Mouse (Mus musculus): ENCODE data around the gene Adam12. TPM values are rescaled to one million over a fixed set of nuclear protein-coding genes. Genes with fewer than 3 reads are reported as not detected.
"Not testable (repeated sequence)": the region's sequence is repeated elsewhere in the genome, so short reads cannot be mapped to it uniquely, and the experiment has no call there.

The Adam12 gene
- polyA plus RNA-seq, 1 experiment, result 4.1 TPM

- no peak for DNase-seq
- Histone ChIP-seq H3K27ac (ENCODE audit: insufficient read depth, low read depth, low read length) (no peak overlapping the region), H3K27me3 (replicated peaks; ENCODE audit: control insufficient read depth, insufficient read depth, low read length) (no peaks in the 10 kb centered on the region), H3K4me3 (ENCODE audit: insufficient read depth, low read depth, low read length) (no peak overlapping the region), H3K36me3 (ENCODE audit: control insufficient read depth, insufficient read depth, low read length) (no peaks in the 10 kb centered on the region), H3K4me1 (ENCODE audit: control insufficient read depth, insufficient read depth, low read length) (no peaks in the 10 kb centered on the region)
- WGBS, result 92% methylated on average over 4 of the region's 4 CpGs
- no peak for TF ChIP-seq CTCF (conservative IDR thresholded peaks at IDR 0.05; ENCODE audit: insufficient read depth, insufficient read length, low read depth, low read length)
- TF ChIP-seq POLR2A (IDR thresholded peaks at IDR 0.05; ENCODE audit: low read depth, low read length), result no peak
These were observed 342.0 kb downstream of the Adam12 start for GRCm38 (mm10) chr7:133889986-133890385.

- no peaks in the 10 kb centered on the region for H3K4me1 ChIP-seq (ENCODE audit: control insufficient read depth, insufficient read depth, low read length)
- peak; percentile 23 for DNase-seq
- no peaks in the 10 kb centered on the region for H3K27me3 ChIP-seq (replicated peaks; ENCODE audit: control insufficient read depth, insufficient read depth, low read length)
- H3K36me3 ChIP-seq (ENCODE audit: control insufficient read depth, insufficient read depth, low read length), result no peaks in the 10 kb centered on the region
- H3K4me3 ChIP-seq (ENCODE audit: insufficient read depth, low read depth, low read length), result no peak overlapping the region
- WGBS, result 81% methylated on average over 19 of the region's 19 CpGs
- no peak overlapping the region for H3K27ac ChIP-seq (ENCODE audit: insufficient read depth, low read depth, low read length)
- TF ChIP-seq POLR2A (IDR thresholded peaks at IDR 0.05; ENCODE audit: low read depth, low read length) (no peak), CTCF (conservative IDR thresholded peaks at IDR 0.05; ENCODE audit: insufficient read depth, insufficient read length, low read depth, low read length) (no peak)
These were observed 342.7 kb downstream of the Adam12 start for GRCm38 (mm10) chr7:133888926-133889920.

GRCm38 (mm10) chr7:133884759-133885431 is 347.1 kb downstream of the Adam12 start:
- not testable (repeated sequence) for H3K4me3 ChIP-seq (ENCODE audit: insufficient read depth, low read depth, low read length); H3K4me1 ChIP-seq (ENCODE audit: control insufficient read depth, insufficient read depth, low read length); DNase-seq; H3K36me3 ChIP-seq (ENCODE audit: control insufficient read depth, insufficient read depth, low read length); H3K27me3 ChIP-seq (replicated peaks; ENCODE audit: control insufficient read depth, insufficient read depth, low read length); H3K27ac ChIP-seq (ENCODE audit: insufficient read depth, low read depth, low read length)
- WGBS, result 81% methylated on average over 5 of the region's 9 CpGs

- Histone ChIP-seq H3K27ac (ENCODE audit: insufficient read depth, low read depth, low read length) (no peak overlapping the region), H3K27me3 (replicated peaks; ENCODE audit: control insufficient read depth, insufficient read depth, low read length) (no peaks in the 10 kb centered on the region), H3K4me1 (ENCODE audit: control insufficient read depth, insufficient read depth, low read length) (no peaks in the 10 kb centered on the region), H3K4me3 (ENCODE audit: insufficient read depth, low read depth, low read length) (no peak overlapping the region), H3K36me3 (ENCODE audit: control insufficient read depth, insufficient read depth, low read length) (no peaks in the 10 kb centered on the region)
- no peak for DNase-seq
- TF ChIP-seq POLR2A (IDR thresholded peaks at IDR 0.05; ENCODE audit: low read depth, low read length) (no peak), CTCF (conservative IDR thresholded peaks at IDR 0.05; ENCODE audit: insufficient read depth, insufficient read length, low read depth, low read length) (no peak)
- WGBS, result 81% methylated on average over 8 of the region's 8 CpGs
These were observed 352.2 kb downstream of the Adam12 start for GRCm38 (mm10) chr7:133879761-133880160.

GRCm38 (mm10) chr7:133876646-133877342 is 355.2 kb downstream of the Adam12 start:
- H3K27ac ChIP-seq (ENCODE audit: insufficient read depth, low read depth, low read length), result no peak overlapping the region

GRCm38 (mm10) chr7:133876139-133876538 is 355.8 kb downstream of the Adam12 start:
- no peak overlapping the region for H3K27ac ChIP-seq (ENCODE audit: insufficient read depth, low read depth, low read length)
- H3K36me3 ChIP-seq (ENCODE audit: control insufficient read depth, insufficient read depth, low read length), result no peaks in the 10 kb centered on the region
- H3K4me3 ChIP-seq (ENCODE audit: insufficient read depth, low read depth, low read length), result no peak overlapping the region
- no peaks in the 10 kb centered on the region for H3K4me1 ChIP-seq (ENCODE audit: control insufficient read depth, insufficient read depth, low read length)
- TF ChIP-seq POLR2A (IDR thresholded peaks at IDR 0.05; ENCODE audit: low read depth, low read length), result no peak
- TF ChIP-seq CTCF (conservative IDR thresholded peaks at IDR 0.05; ENCODE audit: insufficient read depth, insufficient read length, low read depth, low read length), result no peak
- no peaks in the 10 kb centered on the region for H3K27me3 ChIP-seq (replicated peaks; ENCODE audit: control insufficient read depth, insufficient read depth, low read length)
- WGBS, result 81% methylated on average over 3 of the region's 3 CpGs
- no peak for DNase-seq

More at GRCm38 (mm10) chr7:133876646-133877342, 355.2 kb downstream of the Adam12 start:
- WGBS, result 66% methylated on average over 17 of the region's 17 CpGs
- no peaks in the 10 kb centered on the region for H3K27me3 ChIP-seq (replicated peaks; ENCODE audit: control insufficient read depth, insufficient read depth, low read length)
- H3K4me1 ChIP-seq (ENCODE audit: control insufficient read depth, insufficient read depth, low read length), result no peaks in the 10 kb centered on the region
- H3K4me3 ChIP-seq (ENCODE audit: insufficient read depth, low read depth, low read length), result no peak overlapping the region
- peak; percentile 9 for DNase-seq
- H3K36me3 ChIP-seq (ENCODE audit: control insufficient read depth, insufficient read depth, low read length), result no peaks in the 10 kb centered on the region
- TF ChIP-seq CTCF (conservative IDR thresholded peaks at IDR 0.05; ENCODE audit: insufficient read depth, insufficient read length, low read depth, low read length), result no peak

GRCm38 (mm10) chr7:133872701-133873100 is 359.2 kb downstream of the Adam12 start:
- DNase-seq, result no peak
- no peaks in the 10 kb centered on the region for H3K4me1 ChIP-seq (ENCODE audit: control insufficient read depth, insufficient read depth, low read length)
- no peak overlapping the region for H3K4me3 ChIP-seq (ENCODE audit: insufficient read depth, low read depth, low read length)
- no peaks in the 10 kb centered on the region for H3K27me3 ChIP-seq (replicated peaks; ENCODE audit: control insufficient read depth, insufficient read depth, low read length)
- 75% methylated on average over 5 of the region's 5 CpGs for WGBS
- TF ChIP-seq POLR2A (IDR thresholded peaks at IDR 0.05; ENCODE audit: low read depth, low read length) (no peak), CTCF (conservative IDR thresholded peaks at IDR 0.05; ENCODE audit: insufficient read depth, insufficient read length, low read depth, low read length) (no peak)
- H3K27ac ChIP-seq (ENCODE audit: insufficient read depth, low read depth, low read length), result no peak overlapping the region
- no peaks in the 10 kb centered on the region for H3K36me3 ChIP-seq (ENCODE audit: control insufficient read depth, insufficient read depth, low read length)
